Mouse (Mus musculus) ES-Bruce4 (cell line): ENCODE measurements around the gene Arhgef12.

Experiments used
- CTCF ChIP-seq: IDR thresholded peaks from one replicate; pipeline ENCODE4 v1.8.1; 2011; ENCODE audit warnings: low read depth, low read length
- EP300 ChIP-seq: IDR thresholded peaks from 2 replicates; pipeline ENCODE4 v1.6.1; 2011; ENCODE audit warnings: low read depth, low read length; ENCODE audit not compliant: insufficient read depth
- POLR2A ChIP-seq: IDR thresholded peaks from one replicate; pipeline ENCODE4 v1.8.1; 2011; ENCODE audit warnings: low read length; ENCODE audit not compliant: insufficient read depth

DNA sequence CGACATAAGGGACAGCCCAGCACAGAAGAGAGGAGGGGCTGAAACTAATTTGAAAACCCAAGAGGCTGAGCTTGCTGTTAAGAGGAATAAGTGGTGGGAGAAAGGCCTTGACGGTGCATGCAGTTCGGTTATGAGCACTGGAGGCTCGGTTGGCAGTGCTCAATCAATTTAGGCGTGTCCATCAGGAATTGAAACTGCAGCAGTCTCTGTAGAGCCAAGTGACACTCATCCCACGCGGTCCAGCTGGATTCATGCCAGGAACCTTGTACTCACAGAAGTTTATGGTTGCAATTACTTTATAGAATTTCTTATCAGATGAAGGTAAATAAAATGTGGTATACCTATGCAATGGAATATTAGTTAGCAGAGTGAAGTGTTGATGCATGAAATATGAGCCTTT, 148.6 kb downstream of the Arhgef12 start:
- TF ChIP-seq CTCF: no peak
- no peak for TF ChIP-seq EP300
- TF ChIP-seq POLR2A: no peak
